Mouse (Mus musculus): Measurements from ENCODE around the gene Olfr591. TPM values are rescaled to one million over a fixed set of nuclear protein-coding genes. Genes with fewer than 3 reads are reported as not detected.
"Not testable (repeated sequence)": the region's sequence is repeated elsewhere in the genome, so short reads cannot be mapped to it uniquely, and the experiment has no call there.

Gene Olfr591
- not detected in 2 replicates for polyA plus RNA-seq (2014; fragmentation: Nextera tagmentation; extraction: Ambion mirVana)

- H3K4me1 ChIP-seq (replicated peaks; ENCODE audit: control insufficient read depth, insufficient read depth, low read length), result no peaks in the 10 kb centered on the region
- H3K27me3 ChIP-seq (ENCODE audit: control insufficient read depth, insufficient read depth, low read length), result no peaks in the 10 kb centered on the region
- H3K4me3 ChIP-seq (replicated peaks; ENCODE audit: low read length), result no peak within 1 kb of the TSS
- H3K27ac ChIP-seq, result no peak within 1 kb of the TSS
- H3K4me2 ChIP-seq (replicated peaks), result no peak within 1 kb of the TSS
- no peak within 1 kb of the TSS for H3K9ac ChIP-seq
- H3K36me3 ChIP-seq (replicated peaks; ENCODE audit: control insufficient read depth, insufficient read depth), result no peaks in the 10 kb centered on the region
- no peak for DNase-seq (ENCODE audit: low spot score)
- no peak for ATAC-seq (ENCODE audit: low FRiP score)
- peaks cover 11% of the 10 kb centered on the region for H3K9me3 ChIP-seq (ENCODE audit: control insufficient read depth, low read length)
- WGBS, result 88% methylated on average over 1 of the region's 1 CpGs
Measured at GRCm38 (mm10) chr7:103178240-103178639, at the start of gene Olfr591. Olfr591 (minus strand) TSS chr7:103178340.

- Histone ChIP-seq H3K27me3 (ENCODE audit: control insufficient read depth, insufficient read depth, low read length) (no peaks in the 10 kb centered on the region), H3K4me2 (replicated peaks) (no peak within 1 kb of the TSS), H3K9ac (no peak within 1 kb of the TSS), H3K36me3 (replicated peaks; ENCODE audit: control insufficient read depth, insufficient read depth) (no peaks in the 10 kb centered on the region), H3K4me3 (replicated peaks; ENCODE audit: low read length) (no peak within 1 kb of the TSS), H3K9me3 (ENCODE audit: control insufficient read depth, low read length) (no peaks in the 10 kb centered on the region), H3K27ac (no peak within 1 kb of the TSS), H3K4me1 (replicated peaks; ENCODE audit: control insufficient read depth, insufficient read depth, low read length) (no peaks in the 10 kb centered on the region)
- DNase-seq (ENCODE audit: low spot score), result no peak
- no peak for ATAC-seq (ENCODE audit: low FRiP score)
Measured at GRCm38 (mm10) chr7:103216696-103217095, 38.6 kb upstream of the Olfr591 start, which contains the start of gene Olfr594. Olfr594 (plus strand) TSS chr7:103216996.

- not testable (repeated sequence) for ATAC-seq (ENCODE audit: low FRiP score); H3K9ac ChIP-seq; H3K9me3 ChIP-seq (ENCODE audit: control insufficient read depth, low read length); H3K27ac ChIP-seq; H3K4me3 ChIP-seq (replicated peaks; ENCODE audit: low read length); H3K36me3 ChIP-seq (replicated peaks; ENCODE audit: control insufficient read depth, insufficient read depth); H3K27me3 ChIP-seq (ENCODE audit: control insufficient read depth, insufficient read depth, low read length); DNase-seq (ENCODE audit: low spot score); H3K4me1 ChIP-seq (replicated peaks; ENCODE audit: control insufficient read depth, insufficient read depth, low read length); H3K4me2 ChIP-seq (replicated peaks)
- WGBS, result 95% methylated on average over 5 of the region's 5 CpGs
Measured at GRCm38 (mm10) chr7:103212050-103212449, 33.9 kb upstream of the Olfr591 start.

GRCm38 (mm10) chr7:103211562-103211961, 33.4 kb upstream of the Olfr591 start, which contains the start of gene Olfr593:
Olfr593 (plus strand) TSS chr7:103211862.
- ATAC-seq (ENCODE audit: low FRiP score) (no peak), DNase-seq (ENCODE audit: low spot score) (no peak)
- H3K36me3 ChIP-seq (replicated peaks; ENCODE audit: control insufficient read depth, insufficient read depth), result no peaks in the 10 kb centered on the region
- no peak within 1 kb of the TSS for H3K4me2 ChIP-seq (replicated peaks)
- H3K9ac ChIP-seq, result no peak within 1 kb of the TSS
- no peak within 1 kb of the TSS for H3K27ac ChIP-seq
- H3K4me1 ChIP-seq (replicated peaks; ENCODE audit: control insufficient read depth, insufficient read depth, low read length), result no peaks in the 10 kb centered on the region
- H3K27me3 ChIP-seq (ENCODE audit: control insufficient read depth, insufficient read depth, low read length), result no peaks in the 10 kb centered on the region
- WGBS, result 81% methylated on average over 1 of the region's 1 CpGs
- no peak within 1 kb of the TSS for H3K4me3 ChIP-seq (replicated peaks; ENCODE audit: low read length)
- no peaks in the 10 kb centered on the region for H3K9me3 ChIP-seq (ENCODE audit: control insufficient read depth, low read length)

- H3K9me3 ChIP-seq (ENCODE audit: control insufficient read depth, low read length), result peaks cover 13% of the 10 kb centered on the region
- H3K27me3 ChIP-seq (ENCODE audit: control insufficient read depth, insufficient read depth, low read length); H3K9ac ChIP-seq; ATAC-seq (ENCODE audit: low FRiP score); H3K27ac ChIP-seq; H3K4me1 ChIP-seq (replicated peaks; ENCODE audit: control insufficient read depth, insufficient read depth, low read length); DNase-seq (ENCODE audit: low spot score); H3K36me3 ChIP-seq (replicated peaks; ENCODE audit: control insufficient read depth, insufficient read depth); H3K4me2 ChIP-seq (replicated peaks); H3K4me3 ChIP-seq (replicated peaks; ENCODE audit: low read length): not testable (repeated sequence)
- WGBS, result 82% methylated on average over 1 of the region's 1 CpGs
Measured at GRCm38 (mm10) chr7:103184503-103184902, 6.4 kb upstream of the Olfr591 start, which contains the start of gene Olfr592. Olfr592 (plus strand) TSS chr7:103184803.

- WGBS, result 84% methylated on average over 5 of the region's 5 CpGs
- no peak for DNase-seq (ENCODE audit: low spot score)
- Histone ChIP-seq H3K9ac (no peak overlapping the region), H3K4me2 (replicated peaks) (no peak overlapping the region), H3K9me3 (ENCODE audit: control insufficient read depth, low read length) (0 out of 2 replicates have a peak, but pooled peaks cover 4% of the 10 kb centered on the region), H3K4me1 (replicated peaks; ENCODE audit: control insufficient read depth, insufficient read depth, low read length) (no peaks in the 10 kb centered on the region), H3K4me3 (replicated peaks; ENCODE audit: low read length) (no peak overlapping the region), H3K27me3 (ENCODE audit: control insufficient read depth, insufficient read depth, low read length) (no peaks in the 10 kb centered on the region), H3K27ac (no peak overlapping the region), H3K36me3 (replicated peaks; ENCODE audit: control insufficient read depth, insufficient read depth) (no peaks in the 10 kb centered on the region)
- ATAC-seq (ENCODE audit: low FRiP score), result no peak
Measured at GRCm38 (mm10) chr7:103169697-103170096, 8.4 kb downstream of the Olfr591 start.

GRCm38 (mm10) chr7:103156256-103156655, 21.9 kb downstream of the Olfr591 start, which contains the start of gene Olfr589:
Olfr589 (minus strand) TSS chr7:103156356.
- H3K36me3 ChIP-seq (replicated peaks; ENCODE audit: control insufficient read depth, insufficient read depth), result no peaks in the 10 kb centered on the region
- H3K4me3 ChIP-seq (replicated peaks; ENCODE audit: low read length), result no peak within 1 kb of the TSS
- no peak within 1 kb of the TSS for H3K9ac ChIP-seq
- H3K9me3 ChIP-seq (ENCODE audit: control insufficient read depth, low read length), result no peaks in the 10 kb centered on the region
- no peaks in the 10 kb centered on the region for H3K27me3 ChIP-seq (ENCODE audit: control insufficient read depth, insufficient read depth, low read length)
- no peak within 1 kb of the TSS for H3K4me2 ChIP-seq (replicated peaks)
- no peak for ATAC-seq (ENCODE audit: low FRiP score)
- DNase-seq (ENCODE audit: low spot score), result no peak
- no peak within 1 kb of the TSS for H3K27ac ChIP-seq
- no peaks in the 10 kb centered on the region for H3K4me1 ChIP-seq (replicated peaks; ENCODE audit: control insufficient read depth, insufficient read depth, low read length)
- WGBS, result 70% methylated on average over 2 of the region's 2 CpGs

GRCm38 (mm10) chr7:103140579-103140978, 37.6 kb downstream of the Olfr591 start, which contains the start of gene Olfr588-ps1:
Olfr588-ps1 (plus strand) TSS chr7:103140879.
- Histone ChIP-seq H3K4me3 (replicated peaks; ENCODE audit: low read length) (no peak within 1 kb of the TSS), H3K9ac (no peak within 1 kb of the TSS), H3K36me3 (replicated peaks; ENCODE audit: control insufficient read depth, insufficient read depth) (no peaks in the 10 kb centered on the region), H3K4me1 (replicated peaks; ENCODE audit: control insufficient read depth, insufficient read depth, low read length) (no peaks in the 10 kb centered on the region), H3K4me2 (replicated peaks) (no peak within 1 kb of the TSS), H3K27me3 (ENCODE audit: control insufficient read depth, insufficient read depth, low read length) (no peaks in the 10 kb centered on the region), H3K27ac (no peak within 1 kb of the TSS), H3K9me3 (ENCODE audit: control insufficient read depth, low read length) (no peaks in the 10 kb centered on the region)
- ATAC-seq (ENCODE audit: low FRiP score) (no peak), DNase-seq (ENCODE audit: low spot score) (no peak)
- 88% methylated on average over 1 of the region's 1 CpGs for WGBS

- no peak within 1 kb of the TSS for H3K4me3 ChIP-seq (replicated peaks; ENCODE audit: low read length)
- WGBS, result 91% methylated on average over 3 of the region's 3 CpGs
- ATAC-seq (ENCODE audit: low FRiP score), result no peak
Measured at GRCm38 (mm10) chr7:103125538-103125937, 52.6 kb downstream of the Olfr591 start, which contains the start of gene Olfr586. Olfr586 (minus strand) TSS chr7:103125638.

GRCm38 (mm10) chr7:103119406-103119805, 58.7 kb downstream of the Olfr591 start:
- H3K9me3 ChIP-seq (ENCODE audit: control insufficient read depth, low read length), result no peaks in the 10 kb centered on the region
- no peaks in the 10 kb centered on the region for H3K27me3 ChIP-seq (ENCODE audit: control insufficient read depth, insufficient read depth, low read length)
- DNase-seq (ENCODE audit: low spot score) (peak; percentile 29), ATAC-seq (ENCODE audit: low FRiP score) (no peak)
- H3K27ac ChIP-seq, result no peak overlapping the region
- no peaks in the 10 kb centered on the region for H3K4me1 ChIP-seq (replicated peaks; ENCODE audit: control insufficient read depth, insufficient read depth, low read length)
- H3K4me3 ChIP-seq (replicated peaks; ENCODE audit: low read length), result no peak overlapping the region
- no peak overlapping the region for H3K4me2 ChIP-seq (replicated peaks)
- no peaks in the 10 kb centered on the region for H3K36me3 ChIP-seq (replicated peaks; ENCODE audit: control insufficient read depth, insufficient read depth)
- H3K9ac ChIP-seq, result no peak overlapping the region
- 56% methylated on average over 3 of the region's 3 CpGs for WGBS

More at GRCm38 (mm10) chr7:103125538-103125937, 52.6 kb downstream of the Olfr591 start, which contains the start of gene Olfr586:
- Histone ChIP-seq H3K36me3 (replicated peaks; ENCODE audit: control insufficient read depth, insufficient read depth) (no peaks in the 10 kb centered on the region), H3K27ac (no peak within 1 kb of the TSS), H3K27me3 (ENCODE audit: control insufficient read depth, insufficient read depth, low read length) (no peaks in the 10 kb centered on the region), H3K9me3 (ENCODE audit: control insufficient read depth, low read length) (no peaks in the 10 kb centered on the region), H3K9ac (no peak within 1 kb of the TSS), H3K4me2 (replicated peaks) (no peak within 1 kb of the TSS), H3K4me1 (replicated peaks; ENCODE audit: control insufficient read depth, insufficient read depth, low read length) (no peaks in the 10 kb centered on the region)
- DNase-seq (ENCODE audit: low spot score), result no peak
